Mouse (Mus musculus) hindbrain, embryonic 11.5 days (tissue): ENCODE results near the gene Susd3. TPM values are rescaled to one million over a fixed set of nuclear protein-coding genes. Genes with fewer than 3 reads are reported as not detected.
A peak's percentile ranks its signal among the peaks of the same experiment; 100 is the strongest.

Source experiments
- ATAC-seq: fragments of 200-750 bp; cut with Nextera tagmentation; 2 replicates; pipeline ENCODE4 v1.8.0; 2017; ENCODE audit warnings: mild to moderate bottlenecking, moderate TSS enrichment, moderate library complexity; ENCODE audit not compliant: low FRiP score
- DNase-seq: peaks from one replicate; pipeline ENCODE4 v3.0.0-alpha.2; 2015; ENCODE audit warnings: low spot score
- H3K27ac ChIP-seq: fragments of 300-500 bp; sonication (generic); 2 replicates; pipeline ENCODE4 v1.5.1; 2014; ENCODE audit warnings: mild to moderate bottlenecking, low read depth, low read length
- H3K27me3 ChIP-seq: fragments of 300-500 bp; sonication (generic); 2 replicates; pipeline ENCODE4 v1.6.1; 2014; ENCODE audit warnings: mild to moderate bottlenecking, low read length, moderate library complexity, mixed read lengths; ENCODE audit not compliant: control insufficient read depth, insufficient read depth
- H3K36me3 ChIP-seq: fragments of 300-500 bp; sonication (generic); 2 replicates; pipeline ENCODE4 v1.6.1; 2014; ENCODE audit warnings: mild to moderate bottlenecking, low read length, moderate library complexity, mixed read lengths; ENCODE audit not compliant: control insufficient read depth, insufficient read depth
- H3K4me1 ChIP-seq: fragments of 300-500 bp; sonication (generic); replicated peaks from 2 replicates; pipeline ENCODE4 v1.6.1; 2014; ENCODE audit warnings: low read length, mixed read lengths; ENCODE audit not compliant: control insufficient read depth, insufficient read depth
- H3K4me2 ChIP-seq: fragments of 300-500 bp; sonication (generic); replicated peaks from 2 replicates; pipeline ENCODE4 v1.6.1; 2014; ENCODE audit warnings: mild to moderate bottlenecking, low read depth, low read length
- H3K4me3 ChIP-seq: fragments of 300-500 bp; sonication (generic); 2 replicates; pipeline ENCODE4 v1.5.1; 2014; ENCODE audit warnings: low read depth, low read length
- H3K9ac ChIP-seq: fragments of 300-500 bp; sonication (generic); 2 replicates; pipeline ENCODE4 v1.6.1; 2014; ENCODE audit warnings: low read depth, low read length
- H3K9me3 ChIP-seq: fragments of 300-500 bp; sonication (generic); 2 replicates; pipeline ENCODE4 v1.6.1; 2016; ENCODE audit warnings: low read length; ENCODE audit not compliant: control insufficient read depth
- WGBS: fragments of 180-500 bp; shearing (Covaris S2); extraction: QIAGEN DNeasy Blood & Tissue Kit; methylation state at CpG from one replicate; pipeline ENCODE4 v1.1.7; 2014; 5-methylcytosine and 5-hydroxymethylcytosine counted together
- polyA plus RNA-seq: library from polyadenylated mRNA; unstranded; fragments of >200 nt; fragmentation: Nextera tagmentation; extraction: Ambion mirVana; gene quantifications from 2 replicates; pipeline ENCODE4 v1.2.1, GENCODE M21; 2014

Susd3 gene
- polyA plus RNA-seq = 0.63 and 0.73 TPM in 2 replicates

DNA sequence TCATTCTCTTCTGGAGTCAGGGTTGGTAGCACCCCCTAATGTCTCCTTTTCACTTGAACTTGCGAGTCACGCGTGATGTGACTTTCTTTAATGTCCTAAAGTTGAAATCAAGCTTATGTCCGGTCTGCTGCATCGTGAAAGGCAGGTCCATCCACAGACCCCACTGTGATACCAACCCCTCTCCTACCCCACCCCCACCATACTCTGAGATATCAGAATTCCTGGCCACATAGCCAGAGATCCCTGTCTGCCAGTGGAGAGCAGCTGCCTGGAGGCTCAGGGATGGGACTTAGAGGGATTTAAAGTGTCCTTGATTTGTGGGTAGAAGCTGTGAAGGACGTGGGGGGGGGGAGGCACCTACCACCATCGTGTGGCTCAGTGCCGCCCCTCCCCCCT lies at the start of gene Susd3:
Gene Susd3 (minus strand): TSS at position 240 of the 396 bp plus-strand sequence.
- Histone ChIP-seq H3K4me3 (peak within 1 kb of the TSS; percentile 29), H3K9me3 (no peaks in the 10 kb centered on the region), H3K9ac (no peak within 1 kb of the TSS), H3K27me3 (peaks cover 23% of the 10 kb centered on the region), H3K27ac (no peak within 1 kb of the TSS), H3K4me2 (peak within 1 kb of the TSS; percentile 55), H3K4me1 (peaks cover 4% of the 10 kb centered on the region; the same call in 1 of the 2 replicates), H3K36me3 (no peaks in the 10 kb centered on the region)
- ATAC-seq (no peak), DNase-seq (no peak)
- WGBS = 12% methylated on average over 7 of the region's 8 CpGs

DNA sequence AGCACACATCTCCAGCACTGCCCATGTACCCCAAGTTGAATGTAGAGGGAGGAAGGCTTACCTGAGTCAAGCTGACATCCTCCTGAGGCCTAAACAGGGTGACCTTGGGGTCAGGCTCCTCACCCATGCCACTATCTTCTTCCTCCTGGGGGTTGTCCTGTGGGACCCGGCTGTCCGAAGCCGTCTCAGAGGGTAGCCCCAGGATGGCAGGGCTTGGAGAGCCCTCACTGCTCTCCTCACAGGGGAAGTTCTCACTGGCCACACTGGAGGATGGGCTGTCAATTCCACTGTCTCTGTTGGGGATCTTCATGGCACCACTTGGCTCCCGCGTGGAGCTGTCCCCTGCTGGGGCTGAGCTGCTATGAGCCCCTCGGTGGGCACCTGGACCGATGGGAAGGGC lies 47.8 kb upstream of the Susd3 start:
- no peak for DNase-seq
- no peaks in the 10 kb centered on the region for H3K4me1 ChIP-seq
- no peaks in the 10 kb centered on the region for H3K27me3 ChIP-seq
- ATAC-seq = no peak
- no peak overlapping the region for H3K27ac ChIP-seq
- H3K9me3 ChIP-seq = no peaks in the 10 kb centered on the region
- no peak overlapping the region for H3K9ac ChIP-seq
- no peak overlapping the region for H3K4me2 ChIP-seq
- WGBS = 89% methylated on average over 7 of the region's 7 CpGs
- no peaks in the 10 kb centered on the region for H3K36me3 ChIP-seq
- H3K4me3 ChIP-seq = no peak overlapping the region

DNA sequence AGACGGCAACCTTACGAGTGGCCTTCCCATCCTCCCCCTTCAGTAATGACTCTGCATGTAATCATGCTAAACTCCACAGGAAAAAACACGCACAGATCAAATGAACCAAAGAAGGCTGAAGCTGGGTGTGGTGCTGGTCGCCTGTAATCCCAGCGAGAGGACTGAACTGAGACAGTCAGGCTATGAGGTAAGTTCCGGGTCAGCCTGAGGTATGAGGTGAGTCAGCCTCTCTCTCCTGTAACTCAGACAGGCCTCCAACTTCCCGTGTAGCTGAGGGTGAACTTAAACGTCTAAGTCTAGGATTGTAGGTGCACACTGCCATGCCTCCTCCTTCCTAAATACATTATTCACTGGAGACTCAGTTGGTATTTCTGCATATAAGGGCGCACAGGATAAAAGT lies 45.6 kb upstream of the Susd3 start:
- Histone ChIP-seq H3K9ac (no peak overlapping the region), H3K27me3 (no peaks in the 10 kb centered on the region), H3K4me1 (no peaks in the 10 kb centered on the region), H3K36me3 (no peaks in the 10 kb centered on the region), H3K9me3 (no peaks in the 10 kb centered on the region), H3K4me2 (no peak overlapping the region), H3K27ac (no peak overlapping the region), H3K4me3 (no peak overlapping the region)
- DNase-seq (no peak), ATAC-seq (no peak)
- WGBS = 87% methylated on average over 9 of the region's 9 CpGs

DNA sequence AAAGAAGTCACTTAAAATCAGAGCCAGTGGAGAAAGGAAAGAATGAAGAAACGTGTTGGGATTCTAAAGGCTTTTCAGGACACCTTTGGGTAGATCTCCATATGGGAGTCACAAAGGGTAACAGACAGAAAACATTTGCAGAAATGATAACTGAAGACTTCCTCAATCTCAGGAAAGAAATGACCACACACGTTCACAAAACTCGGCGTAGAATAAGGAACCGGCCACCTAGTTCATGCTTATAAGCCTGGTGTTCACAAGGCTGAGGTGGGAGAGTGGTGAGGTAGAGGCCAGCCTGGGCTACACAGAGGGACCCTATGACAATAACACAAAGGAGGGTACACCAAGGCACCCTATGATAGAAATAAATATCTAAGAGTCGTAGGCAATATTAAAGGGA lies 43.4 kb upstream of the Susd3 start:
- H3K9ac ChIP-seq = no peak overlapping the region
- no peaks in the 10 kb centered on the region for H3K4me1 ChIP-seq
- ATAC-seq (no peak), DNase-seq (no peak)
- H3K27ac ChIP-seq = no peak overlapping the region
- H3K4me2 ChIP-seq = no peak overlapping the region
- no peaks in the 10 kb centered on the region for H3K36me3 ChIP-seq
- no peak overlapping the region for H3K4me3 ChIP-seq
- H3K27me3 ChIP-seq = no peaks in the 10 kb centered on the region
- no peaks in the 10 kb centered on the region for H3K9me3 ChIP-seq
- 92% methylated on average over 6 of the region's 6 CpGs for WGBS

DNA sequence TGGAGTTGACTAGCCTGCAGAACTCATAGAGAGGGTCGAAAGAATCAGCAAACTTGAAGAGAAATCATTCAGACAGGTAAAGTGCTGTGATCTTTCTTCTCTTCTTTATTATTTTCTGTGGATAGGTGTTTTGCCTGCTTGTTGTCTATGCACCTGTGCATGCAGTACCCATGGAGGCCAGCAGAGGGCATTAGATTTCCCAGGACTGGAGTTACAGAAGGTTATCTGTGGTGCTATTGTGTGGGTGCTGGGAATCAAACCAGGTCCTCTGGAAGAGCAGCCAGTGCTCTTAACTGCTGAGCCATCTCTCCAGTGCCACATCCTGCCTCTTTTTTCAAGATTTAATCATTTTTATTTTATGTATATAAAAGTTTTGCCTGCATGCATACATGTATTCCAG lies 42.9 kb upstream of the Susd3 start:
- WGBS = 72% methylated on average over 1 of the region's 1 CpGs
- Histone ChIP-seq H3K4me1 (no peaks in the 10 kb centered on the region), H3K9ac (no peak overlapping the region), H3K9me3 (no peaks in the 10 kb centered on the region), H3K27me3 (no peaks in the 10 kb centered on the region), H3K4me3 (no peak overlapping the region), H3K27ac (no peak overlapping the region), H3K36me3 (no peaks in the 10 kb centered on the region), H3K4me2 (no peak overlapping the region)
- ATAC-seq = no peak
- peak; percentile 18 for DNase-seq

DNA sequence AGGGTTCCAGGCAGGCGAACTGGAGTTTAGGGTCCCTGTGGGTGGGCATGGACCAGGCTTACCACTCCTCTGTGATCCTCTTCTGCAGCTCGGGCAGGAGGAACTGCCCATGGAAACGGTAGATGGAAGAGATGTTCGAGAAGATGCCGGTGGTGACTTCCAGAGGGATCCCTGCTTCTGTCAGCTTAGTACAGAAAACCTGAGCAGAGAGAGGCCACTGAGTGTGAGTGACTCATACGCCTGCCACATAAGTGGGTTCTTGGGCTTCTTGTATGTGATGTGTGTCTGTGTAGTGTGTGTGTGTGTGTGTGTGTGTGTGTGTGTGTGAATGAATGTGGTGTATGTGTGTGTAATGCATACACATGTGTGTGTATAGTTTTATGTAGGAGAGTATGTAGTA lies 38.7 kb upstream of the Susd3 start:
- Histone ChIP-seq H3K4me1 (no peaks in the 10 kb centered on the region), H3K9ac (no peak overlapping the region), H3K4me3 (no peak overlapping the region), H3K36me3 (no peaks in the 10 kb centered on the region), H3K9me3 (no peaks in the 10 kb centered on the region), H3K27ac (no peak overlapping the region), H3K27me3 (no peaks in the 10 kb centered on the region), H3K4me2 (no peak overlapping the region)
- 90% methylated on average over 6 of the region's 6 CpGs for WGBS
- ATAC-seq (no peak), DNase-seq (no peak)

DNA sequence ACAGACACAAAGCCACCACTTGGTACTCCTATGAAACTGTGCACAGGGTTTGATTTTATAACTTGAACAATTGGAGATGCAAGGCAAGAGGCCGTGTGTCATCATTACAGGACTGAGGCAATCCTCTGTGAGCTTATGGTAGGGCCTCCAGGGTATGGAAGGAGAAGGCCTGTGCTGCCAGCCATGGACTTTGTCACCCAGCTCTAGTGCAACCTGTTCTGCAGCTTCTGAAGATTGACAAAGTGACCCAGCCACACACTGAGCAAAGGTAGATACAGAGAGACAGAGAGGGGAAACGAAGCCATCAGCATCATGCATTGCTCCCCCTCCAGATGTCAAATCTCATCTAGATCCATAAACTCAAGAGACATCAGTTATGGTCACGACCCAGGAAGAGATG lies 38.2 kb upstream of the Susd3 start:
- ATAC-seq = no peak
- H3K9ac ChIP-seq = no peak overlapping the region
- DNase-seq = no peak
- no peaks in the 10 kb centered on the region for H3K4me1 ChIP-seq
- H3K27ac ChIP-seq = no peak overlapping the region
- H3K9me3 ChIP-seq = no peaks in the 10 kb centered on the region
- no peak overlapping the region for H3K4me2 ChIP-seq
- no peak overlapping the region for H3K4me3 ChIP-seq
- WGBS = 86% methylated on average over 3 of the region's 3 CpGs
- no peaks in the 10 kb centered on the region for H3K36me3 ChIP-seq
- H3K27me3 ChIP-seq = no peaks in the 10 kb centered on the region

DNA sequence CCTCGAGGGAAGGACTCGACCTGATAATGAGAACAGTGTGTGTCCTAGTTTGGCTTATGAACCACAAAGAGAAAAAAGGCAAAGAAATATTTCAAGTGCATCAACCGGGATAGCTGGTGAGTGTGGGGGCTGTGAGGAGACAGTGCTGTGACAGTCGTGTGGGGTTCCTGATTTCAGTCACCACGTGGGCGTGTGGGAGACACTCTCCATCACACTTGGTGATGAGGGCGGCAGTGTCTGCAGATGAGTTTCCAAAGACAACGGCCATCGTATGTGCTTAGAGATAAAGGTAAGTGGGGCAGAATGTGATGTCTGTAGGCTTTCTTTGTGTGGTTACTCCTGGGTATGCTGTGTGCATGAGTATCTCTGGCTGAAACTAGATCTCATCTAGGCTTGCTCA lies 35.2 kb upstream of the Susd3 start:
- no peak overlapping the region for H3K9ac ChIP-seq
- H3K4me2 ChIP-seq = no peak overlapping the region
- no peaks in the 10 kb centered on the region for H3K36me3 ChIP-seq
- no peak for DNase-seq
- H3K4me1 ChIP-seq = no peaks in the 10 kb centered on the region
- no peak overlapping the region for H3K4me3 ChIP-seq
- WGBS = 87% methylated on average over 9 of the region's 9 CpGs
- H3K9me3 ChIP-seq = no peaks in the 10 kb centered on the region
- no peak overlapping the region for H3K27ac ChIP-seq
- H3K27me3 ChIP-seq = no peaks in the 10 kb centered on the region
- ATAC-seq = no peak

DNA sequence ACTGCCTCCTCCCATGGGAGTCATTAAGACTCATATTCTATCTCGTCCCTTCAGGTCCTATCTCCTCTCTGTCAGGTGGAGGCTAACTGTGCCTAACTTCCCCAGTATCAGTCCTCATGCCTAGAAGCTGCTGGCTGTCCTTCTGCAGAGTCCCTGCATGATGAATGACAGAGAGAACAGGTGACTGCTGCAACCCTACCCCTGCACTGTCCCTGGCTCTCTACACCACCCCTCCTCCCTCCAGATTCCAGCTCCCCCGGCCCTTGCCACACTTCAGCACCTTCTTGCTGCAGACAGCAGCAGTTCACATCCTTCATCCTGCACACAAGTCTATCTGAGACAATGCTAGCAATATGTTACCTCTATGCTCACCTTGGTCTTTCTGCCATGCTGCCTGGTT lies 33.7 kb upstream of the Susd3 start:
- H3K36me3 ChIP-seq = no peaks in the 10 kb centered on the region
- DNase-seq (no peak), ATAC-seq (no peak)
- H3K27ac ChIP-seq = no peak overlapping the region
- H3K9ac ChIP-seq = no peak overlapping the region
- no peaks in the 10 kb centered on the region for H3K27me3 ChIP-seq
- H3K4me3 ChIP-seq = no peak overlapping the region
- 78% methylated on average over 2 of the region's 2 CpGs for WGBS
- H3K4me1 ChIP-seq = no peaks in the 10 kb centered on the region
- no peak overlapping the region for H3K4me2 ChIP-seq
- no peaks in the 10 kb centered on the region for H3K9me3 ChIP-seq
